Mouse (Mus musculus): ENCODE data around the gene Phlpp1. TPM values are rescaled to one million over a fixed set of nuclear protein-coding genes. Genes with fewer than 3 reads are reported as not detected.

Gene Phlpp1
- total and polyA plus RNA-seq, 3 experiments: 14.8 to 38.4 (median 20.9) TPM

GRCm38 (mm10) chr1:106168801-106169200 is 2.8 kb upstream of the Phlpp1 start:
- Histone ChIP-seq H3K4me3 (replicated peaks in 1 of 3; ENCODE audit: low read depth in 2 of 3, low read length in 2 of 3, poor library complexity in 1 of 3) (no peak overlapping the region), H3K36me3 (replicated peaks in 1 of 2; ENCODE audit: control insufficient read depth in 1 of 2, insufficient read depth in 1 of 2, low read length in 1 of 2) (peaks cover 0 to 6% of the 10 kb centered on the region in 2 experiments), H3K4me2 (ENCODE audit: insufficient read depth, low read depth, poor library complexity, severe bottlenecking) (no peak overlapping the region), H3K27me3 (replicated peaks) (no peaks in the 10 kb centered on the region), H3K9me3 (replicated peaks; ENCODE audit: low read length) (peaks cover 5% of the 10 kb centered on the region), H3K79me2 (replicated peaks; ENCODE audit: control insufficient read depth, extremely low read depth, insufficient read depth, poor library complexity, severe bottlenecking) (peaks cover 19% of the 10 kb centered on the region), H3K9ac (ENCODE audit: insufficient read depth, low read depth) (no peak overlapping the region), H3K4me1 (ENCODE audit: control insufficient read depth in 1 of 2, insufficient read depth in 2 of 2) (peaks cover 4 to 12% of the 10 kb centered on the region in 2 experiments), H3K27ac (ENCODE audit: insufficient read depth, low read depth) (no peak overlapping the region)
- no peak for DNase-seq (ENCODE audit: extremely low read depth)
- dilution Hi-C loops (cut with MboI; ENCODE audit: extremely low pct_ligation_motif_present, extremely low pct_unique_long_range_greater_than_20kb, low sequenced_read_pairs): no loop called here
- TF ChIP-seq POLR2AphosphoS2 (IDR thresholded peaks at IDR 0.05; ENCODE audit: low read depth, low read length) (no peak), POLR2A (IDR thresholded peaks at IDR 0.05; ENCODE audit: low read depth, low read length) (no peak), ZNF384 (IDR thresholded peaks at IDR 0.05; ENCODE audit: low read depth, low read length) (no peak), CHD1 (IDR thresholded peaks at IDR 0.05; ENCODE audit: low read depth, low read length) (no peak), IRF4 (IDR thresholded peaks at IDR 0.05; ENCODE audit: low read depth, low read length) (no peak), EP300 (IDR thresholded peaks at IDR 0.05; ENCODE audit: low read length) (no peak), USF2 (conservative IDR thresholded peaks at IDR 0.05; ENCODE audit: low read depth, low read length) (no peak), RAD21 (IDR thresholded peaks at IDR 0.05; ENCODE audit: low read depth, low read length) (no peak), ZKSCAN1 (IDR thresholded peaks at IDR 0.05; ENCODE audit: borderline replicate concordance, low read depth, low read length) (no peak), CTCF (conservative IDR thresholded peaks at IDR 0.05 in 1 of 2, IDR thresholded peaks at IDR 0.05 in 1 of 2; ENCODE audit: low read depth in 2 of 2, low read length in 2 of 2) (no peak), TBP (conservative IDR thresholded peaks at IDR 0.05; ENCODE audit: low read depth, low read length) (no peak), RCOR1 (conservative IDR thresholded peaks at IDR 0.05; ENCODE audit: low read depth, low read length) (no peak), SMC3 (IDR thresholded peaks at IDR 0.05; ENCODE audit: low read depth, low read length) (no peak), ELF1 (IDR thresholded peaks at IDR 0.05; ENCODE audit: low read depth, low read length) (no peak), ETS1 (conservative IDR thresholded peaks at IDR 0.05; ENCODE audit: low read depth, low read length) (no peak)
- in situ Hi-C loops (cut with MboI; ENCODE audit: low pct_ligation_motif_present, low pct_unique_long_range_greater_than_20kb, low sequenced_read_pairs): no loop called here

GRCm38 (mm10) chr1:106169741-106170265 is 1.7 kb upstream of the Phlpp1 start:
- H3K9ac ChIP-seq (ENCODE audit: insufficient read depth, low read depth): no peak overlapping the region
- H3K9me3 ChIP-seq (replicated peaks; ENCODE audit: low read length): no peaks in the 10 kb centered on the region
- in situ Hi-C loops (cut with MboI; ENCODE audit: low pct_ligation_motif_present, low pct_unique_long_range_greater_than_20kb, low sequenced_read_pairs): loop anchor here (5.0 kb wide), 1 partner anchor 222 kb away; no protein-coding TSS in a partner anchor
- dilution Hi-C loops (cut with MboI; ENCODE audit: extremely low pct_ligation_motif_present, extremely low pct_unique_long_range_greater_than_20kb, low sequenced_read_pairs): no loop called here
- H3K27ac ChIP-seq (ENCODE audit: insufficient read depth, low read depth): no peak overlapping the region
- H3K4me1 ChIP-seq (ENCODE audit: control insufficient read depth in 1 of 2, insufficient read depth in 2 of 2): peaks cover 4 to 7% of the 10 kb centered on the region in 2 experiments
- H3K4me3 ChIP-seq (replicated peaks in 1 of 3; ENCODE audit: low read depth in 2 of 3, low read length in 2 of 3, poor library complexity in 1 of 3): no peak overlapping the region
- peaks cover 26% of the 10 kb centered on the region for H3K79me2 ChIP-seq (replicated peaks; ENCODE audit: control insufficient read depth, extremely low read depth, insufficient read depth, poor library complexity, severe bottlenecking)
- no peaks in the 10 kb centered on the region for H3K27me3 ChIP-seq (replicated peaks)
- no peak overlapping the region for H3K4me2 ChIP-seq (ENCODE audit: insufficient read depth, low read depth, poor library complexity, severe bottlenecking)
- no peak for DNase-seq (ENCODE audit: extremely low read depth)
- TF ChIP-seq MYC (IDR thresholded peaks at IDR 0.05; ENCODE audit: low read depth, low read length): no peak
- TF ChIP-seq POLR2AphosphoS2 (IDR thresholded peaks at IDR 0.05; ENCODE audit: low read depth, low read length): no peak
- TF ChIP-seq TCF12 (IDR thresholded peaks at IDR 0.05; ENCODE audit: low read depth, low read length): no peak
- TF ChIP-seq JUN (IDR thresholded peaks at IDR 0.05; ENCODE audit: insufficient read depth, low read depth, low read length): no peak
- TF ChIP-seq ELF1 (IDR thresholded peaks at IDR 0.05; ENCODE audit: low read depth, low read length): no peak
- TF ChIP-seq MAX (IDR thresholded peaks at IDR 0.05; ENCODE audit: low read length): no peak
- TF ChIP-seq MEF2A (IDR thresholded peaks at IDR 0.05; ENCODE audit: borderline replicate concordance, low read depth, low read length): no peak
- no peak for TF ChIP-seq RCOR1 (conservative IDR thresholded peaks at IDR 0.05; ENCODE audit: low read depth, low read length)
- no peak for TF ChIP-seq GABPA (IDR thresholded peaks at IDR 0.05; ENCODE audit: insufficient replicate concordance, low read depth, low read length)
- no peak for TF ChIP-seq E2F4 (IDR thresholded peaks at IDR 0.05; ENCODE audit: insufficient replicate concordance, low read depth, low read length)
- H3K36me3 ChIP-seq (replicated peaks in 1 of 2; ENCODE audit: control insufficient read depth in 1 of 2, insufficient read depth in 1 of 2, low read length in 1 of 2): peaks cover 0 to 6% of the 10 kb centered on the region in 2 experiments

All from CH12.LX (cell line).